Mouse (Mus musculus): ENCODE results near the gene Ltb4r2.

Gene Ltb4r2

GRCm38 (mm10) chr14:55737086-55737687 lies 24.0 kb upstream of the Ltb4r2 start:
- no peak for DNase-seq (ENCODE audit: low spot score in 2 of 2)

- peak; percentile 70 to 88 for DNase-seq (ENCODE audit: low spot score in 2 of 2)
Observed at GRCm38 (mm10) chr14:55743711-55744110, 17.5 kb upstream of the Ltb4r2 start.

- peak; percentile 88 to 91 for DNase-seq (ENCODE audit: low spot score in 2 of 2)
Observed at GRCm38 (mm10) chr14:55745180-55745860, 15.9 kb upstream of the Ltb4r2 start, which contains the start of the genes Dhrs1 and Nop9. Gene Dhrs1 (minus strand): TSS chr14:55745690. Gene Nop9 (plus strand): TSS chr14:55745693.

GRCm38 (mm10) chr14:55745861-55746237 lies 15.4 kb upstream of the Ltb4r2 start:
- no peak for DNase-seq (ENCODE audit: low spot score in 2 of 2)

- no peak for DNase-seq (ENCODE audit: low spot score in 2 of 2)
Observed at GRCm38 (mm10) chr14:55747051-55747847, 14.0 kb upstream of the Ltb4r2 start.

GRCm38 (mm10) chr14:55757566-55757965 lies 3.7 kb upstream of the Ltb4r2 start:
- DNase-seq (ENCODE audit: low spot score in 2 of 2) = no peak

- DNase-seq (ENCODE audit: low spot score in 2 of 2) = peak in 1 of 2 experiments; percentile 38
Observed at GRCm38 (mm10) chr14:55758363-55758784, 2.9 kb upstream of the Ltb4r2 start, which contains the start of gene Cideb. Gene Cideb (minus strand): TSS chr14:55758458.

- peak; percentile 73 to 84 for DNase-seq (ENCODE audit: low spot score in 2 of 2)
Observed at GRCm38 (mm10) chr14:55760156-55760555, 1.1 kb upstream of the Ltb4r2 start.

GRCm38 (mm10) chr14:55762001-55762821 lies 983 bp downstream of the Ltb4r2 start:
- peak; percentile 32 to 36 for DNase-seq (ENCODE audit: low spot score in 2 of 2)

- DNase-seq (ENCODE audit: low spot score in 2 of 2) = peak; percentile 42 to 62
Observed at GRCm38 (mm10) chr14:55763166-55763565, 1.9 kb downstream of the Ltb4r2 start.

- no peak for DNase-seq (ENCODE audit: low spot score in 2 of 2)
Observed at GRCm38 (mm10) chr14:55765696-55766095, 4.5 kb downstream of the Ltb4r2 start, which contains the start of gene Ltb4r1. Gene Ltb4r1 (plus strand): TSS chr14:55765962.

- DNase-seq (ENCODE audit: low spot score in 2 of 2) = peak in 1 of 2 experiments; percentile 56
Observed at GRCm38 (mm10) chr14:55767519-55768414, 6.5 kb downstream of the Ltb4r2 start.

- no peak for DNase-seq (ENCODE audit: low spot score in 2 of 2)
Observed at GRCm38 (mm10) chr14:55768555-55768954, 7.3 kb downstream of the Ltb4r2 start.

- no peak for DNase-seq (ENCODE audit: low spot score in 2 of 2)
Observed at GRCm38 (mm10) chr14:55769087-55769703, 8.0 kb downstream of the Ltb4r2 start.

- no peak for DNase-seq (ENCODE audit: low spot score in 2 of 2)
Observed at GRCm38 (mm10) chr14:55776711-55777110, 15.5 kb downstream of the Ltb4r2 start.

GRCm38 (mm10) chr14:55777176-55777575 lies 15.9 kb downstream of the Ltb4r2 start:
- DNase-seq (ENCODE audit: low spot score in 2 of 2) = no peak

- no peak for DNase-seq (ENCODE audit: low spot score in 2 of 2)
Observed at GRCm38 (mm10) chr14:55777806-55778205, 16.6 kb downstream of the Ltb4r2 start.

GRCm38 (mm10) chr14:55778686-55779085 lies 17.5 kb downstream of the Ltb4r2 start:
- no peak for DNase-seq (ENCODE audit: low spot score in 2 of 2)

- peak in 1 of 2 experiments; percentile 0 for DNase-seq (ENCODE audit: low spot score in 2 of 2)
Observed at GRCm38 (mm10) chr14:55779656-55780055, 18.4 kb downstream of the Ltb4r2 start.

GRCm38 (mm10) chr14:55780736-55781135 lies 19.5 kb downstream of the Ltb4r2 start:
- peak in 1 of 2 experiments; percentile 2 for DNase-seq (ENCODE audit: low spot score in 2 of 2)

Data from heart, adult 9 months (tissue).